Mouse (Mus musculus) thymus, postnatal 10 days (tissue): Measurements from ENCODE around the gene Zbtb16.
A peak's percentile ranks its signal among the peaks of the same experiment; 100 is the strongest.

Experiments
- DNase-seq, 2 experiments: peaks; one replicate each; pipeline ENCODE4 v3.0.0; 2021; ENCODE audit warnings: low spot score in 2 of 2

The Zbtb16 gene

DNA sequence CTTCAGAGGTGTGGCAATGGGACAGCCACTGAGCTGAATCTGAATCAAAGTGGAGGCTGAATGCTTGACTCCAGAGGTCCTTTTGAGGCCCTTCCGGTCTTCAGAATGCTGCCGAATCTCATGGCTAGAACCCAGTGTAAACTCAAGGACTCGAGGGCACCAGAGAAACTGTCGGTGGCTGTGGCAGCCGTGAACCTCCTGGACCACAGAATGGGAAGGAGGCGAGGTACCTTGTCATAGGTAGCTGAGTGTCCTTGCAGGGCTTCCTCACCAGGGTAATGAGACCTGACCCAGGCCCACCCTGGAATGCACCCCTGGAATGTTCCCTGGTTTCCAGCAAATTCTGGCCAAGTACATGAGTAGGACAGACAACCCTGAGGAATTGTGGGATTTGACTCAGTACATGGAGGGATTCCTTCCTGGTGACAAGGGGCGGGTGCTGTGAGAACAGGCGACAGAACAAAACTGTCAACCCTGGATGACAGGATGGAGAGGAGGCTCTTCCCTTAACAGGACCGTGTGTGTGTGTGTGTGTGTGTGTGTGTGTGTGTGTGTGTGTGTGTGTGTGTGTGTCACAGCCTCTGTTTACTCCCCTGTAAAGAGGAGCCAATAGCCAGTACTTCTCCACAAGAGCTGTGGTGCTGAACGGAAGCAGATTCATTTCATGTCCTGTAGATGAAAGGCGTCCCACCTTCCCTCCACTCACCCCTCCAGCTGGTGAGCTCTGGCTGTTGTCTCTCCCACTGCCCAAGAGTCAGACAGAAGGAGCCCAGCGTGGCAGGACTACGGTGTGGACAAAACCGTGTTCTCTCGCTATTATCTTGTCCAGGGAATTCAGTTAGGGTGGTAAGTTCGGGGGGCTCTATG lies 189.0 kb downstream of the Zbtb16 start:
- no peak for DNase-seq

DNA sequence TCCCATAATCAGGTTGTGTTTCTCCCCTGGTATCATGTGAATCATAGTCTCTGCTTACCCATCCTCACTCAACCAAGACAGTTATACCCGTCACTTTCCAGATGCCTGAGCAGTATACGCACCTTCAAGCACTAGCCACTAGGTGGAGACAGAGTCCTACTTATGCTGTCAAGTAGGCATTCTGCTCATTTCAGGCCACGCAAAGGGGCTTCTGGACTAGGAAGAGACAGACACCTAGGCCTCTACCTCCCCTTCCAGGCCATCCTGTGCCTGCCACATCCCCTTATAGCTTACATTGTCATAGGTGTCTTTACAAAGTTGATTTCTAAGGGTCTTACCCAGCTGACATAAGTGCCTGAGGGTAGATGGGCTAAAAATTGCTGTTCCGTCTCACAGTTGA lies 189.8 kb downstream of the Zbtb16 start:
- DNase-seq: peak; percentile 50 to 77

DNA sequence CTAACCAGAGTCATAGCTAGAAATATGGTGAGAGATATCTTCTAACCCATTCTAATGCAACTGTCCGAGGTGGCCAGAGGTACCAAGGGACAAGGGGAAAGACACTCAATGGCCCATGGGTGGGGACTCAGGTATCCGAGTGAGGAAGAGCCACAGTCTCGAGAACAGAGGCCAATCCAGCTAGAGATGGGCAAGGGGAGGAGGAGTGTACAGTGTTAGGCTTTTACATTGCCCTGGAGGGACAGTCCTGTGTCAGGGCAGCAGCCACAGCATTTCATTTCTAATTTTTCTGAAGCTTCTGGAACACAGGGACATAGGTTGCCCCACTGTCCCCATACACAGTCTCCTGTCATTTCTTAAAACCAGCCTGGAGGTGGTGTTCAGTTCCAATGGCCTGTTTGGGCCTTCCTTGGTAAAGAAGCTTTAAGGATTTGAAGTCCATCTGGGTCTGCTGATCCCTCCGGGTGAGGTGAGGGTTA lies 190.3 kb downstream of the Zbtb16 start:
- no peak for DNase-seq

DNA sequence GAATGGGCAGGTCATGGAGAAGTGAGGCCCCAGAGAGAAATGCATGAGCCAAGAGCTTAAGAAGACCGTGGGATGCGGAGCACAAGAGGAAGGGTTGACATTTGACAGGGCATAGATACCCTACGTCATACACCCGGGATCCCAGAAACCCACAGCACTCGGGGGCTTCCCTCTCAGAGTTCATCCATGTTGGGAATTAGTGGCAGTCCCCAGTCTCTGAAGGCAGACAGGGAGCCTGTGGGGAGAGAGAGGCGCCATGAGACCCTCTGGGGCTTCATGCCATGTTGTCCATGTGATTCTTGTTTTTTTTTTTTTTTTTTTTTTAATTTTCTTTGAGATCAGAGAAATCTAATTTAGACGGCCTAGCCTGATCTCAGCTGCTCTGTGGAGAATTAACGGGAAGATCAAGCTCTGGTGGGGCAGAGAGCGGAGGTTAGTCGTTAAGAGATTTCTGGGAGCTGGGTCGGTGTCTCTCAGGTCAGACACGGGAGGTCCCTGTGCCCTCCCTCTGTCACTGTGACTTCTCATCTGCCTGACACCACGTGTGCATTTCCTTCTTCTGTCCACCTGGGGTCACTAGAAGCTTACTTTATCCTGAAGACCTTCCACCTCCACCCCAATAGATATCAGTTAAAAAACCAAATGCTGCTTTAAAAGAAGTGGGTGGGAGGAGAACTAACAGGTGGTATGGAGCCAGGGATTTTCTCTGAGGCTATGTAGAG lies 190.9 kb downstream of the Zbtb16 start:
- peak; percentile 16 to 38 for DNase-seq

DNA sequence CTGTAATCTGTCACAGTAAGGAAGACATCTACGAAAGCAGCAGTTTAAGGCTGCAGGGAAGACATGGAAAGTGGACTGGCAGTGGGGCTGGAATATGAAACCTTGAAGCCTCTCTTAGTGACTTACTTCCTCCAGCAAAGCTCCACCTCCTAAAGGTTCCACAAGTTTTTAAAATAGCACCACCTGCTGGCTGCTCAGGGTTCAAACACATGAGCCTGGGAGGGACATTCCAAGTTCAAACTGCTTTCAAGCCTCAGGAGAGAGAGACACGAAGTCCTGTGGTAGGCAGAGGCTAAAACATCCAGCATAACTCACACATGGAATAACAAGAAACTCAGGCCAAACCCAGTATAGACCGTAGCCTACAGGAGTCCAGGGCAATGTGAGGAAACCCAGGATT lies 191.6 kb downstream of the Zbtb16 start:
- no peak for DNase-seq

DNA sequence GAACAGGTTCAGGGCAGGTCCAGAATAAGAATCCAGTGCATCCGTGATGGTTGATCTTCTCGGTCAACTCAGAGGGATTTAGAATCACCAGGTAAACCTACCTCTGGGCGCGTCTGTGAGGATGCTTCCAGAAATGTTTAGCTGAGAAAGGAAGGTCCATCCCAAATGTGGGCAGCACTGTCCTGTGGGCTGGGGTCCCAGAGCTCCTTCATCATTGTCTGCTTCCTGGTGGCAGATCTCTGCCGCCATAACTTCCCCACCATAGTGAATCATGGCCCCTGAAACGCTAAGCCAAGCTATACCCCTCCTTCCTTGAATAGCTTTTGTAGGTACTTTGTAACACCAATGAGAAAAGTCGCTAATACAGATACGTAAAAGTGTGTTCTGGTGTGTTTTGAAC lies 194.4 kb downstream of the Zbtb16 start:
- DNase-seq: no peak

DNA sequence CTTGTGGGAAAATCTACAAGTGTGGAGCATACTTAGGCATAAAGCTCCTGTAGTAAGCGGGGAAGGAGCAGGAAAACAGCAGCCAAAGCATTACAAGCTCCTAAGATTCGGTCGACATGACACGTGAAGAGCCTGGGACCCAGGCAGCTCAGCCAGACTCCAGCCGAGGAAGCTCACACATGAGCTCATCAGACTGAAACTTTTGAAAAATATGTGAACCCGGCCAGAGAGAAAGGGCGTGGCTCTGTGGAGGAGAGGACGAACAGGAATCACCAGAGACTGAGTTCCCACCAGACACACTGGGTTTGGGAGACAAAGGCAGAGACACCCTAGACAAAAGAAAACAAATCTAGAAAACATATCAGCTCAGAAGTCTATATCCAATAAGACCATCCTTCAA lies 195.1 kb downstream of the Zbtb16 start:
- DNase-seq: no peak

DNA sequence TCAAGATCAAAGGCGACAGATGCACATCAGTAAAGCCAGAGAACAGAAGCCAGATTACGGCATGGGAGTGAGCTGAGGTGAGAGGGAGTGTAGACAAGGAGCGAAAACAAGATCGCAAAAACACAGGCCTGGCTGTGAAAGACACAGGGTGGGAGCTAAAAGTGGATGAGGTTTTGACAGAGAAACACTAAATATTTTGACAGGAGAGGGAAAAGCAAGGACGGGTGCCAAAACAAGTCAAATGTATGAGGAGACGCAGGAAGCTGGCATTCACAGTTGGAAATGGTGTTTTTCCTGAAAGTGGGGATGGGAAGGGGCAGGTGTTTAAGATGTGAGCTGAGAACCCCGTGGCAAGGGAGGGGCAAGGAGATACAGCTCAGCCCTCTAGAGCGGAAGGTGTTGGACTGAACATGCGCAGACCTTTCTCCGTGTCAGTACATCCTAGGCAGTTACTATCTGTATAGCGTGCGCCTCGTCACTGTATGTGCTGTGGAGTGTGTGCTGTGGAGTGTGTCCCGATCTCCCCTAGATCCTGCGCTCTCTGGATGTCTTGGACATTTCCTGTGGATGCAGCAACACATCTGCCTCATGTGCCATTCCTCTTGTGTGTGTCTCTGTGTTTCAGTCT lies 197.7 kb downstream of the Zbtb16 start:
- DNase-seq: peak in 1 of 2 experiments; percentile 0

DNA sequence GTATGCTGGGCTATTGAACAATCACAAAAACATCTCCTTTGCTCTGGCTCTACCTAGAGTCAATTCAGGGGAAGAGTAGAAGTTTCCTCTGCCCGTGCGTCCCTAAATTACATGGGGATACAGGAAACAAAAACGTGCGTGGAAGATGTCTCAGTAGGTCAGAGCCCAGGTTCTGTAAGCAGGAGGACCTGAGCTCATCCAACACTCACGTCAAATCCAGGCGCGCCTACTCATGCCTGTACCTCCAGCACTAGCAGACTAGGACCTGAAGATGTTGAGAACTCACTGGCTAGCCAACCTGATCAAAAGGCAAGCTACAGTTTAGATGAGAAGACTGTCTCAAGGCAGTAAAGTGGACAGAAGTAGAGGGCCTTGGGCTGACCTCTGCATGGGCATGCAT lies 198.9 kb downstream of the Zbtb16 start:
- DNase-seq: peak in 1 of 2 experiments; percentile 0

DNA sequence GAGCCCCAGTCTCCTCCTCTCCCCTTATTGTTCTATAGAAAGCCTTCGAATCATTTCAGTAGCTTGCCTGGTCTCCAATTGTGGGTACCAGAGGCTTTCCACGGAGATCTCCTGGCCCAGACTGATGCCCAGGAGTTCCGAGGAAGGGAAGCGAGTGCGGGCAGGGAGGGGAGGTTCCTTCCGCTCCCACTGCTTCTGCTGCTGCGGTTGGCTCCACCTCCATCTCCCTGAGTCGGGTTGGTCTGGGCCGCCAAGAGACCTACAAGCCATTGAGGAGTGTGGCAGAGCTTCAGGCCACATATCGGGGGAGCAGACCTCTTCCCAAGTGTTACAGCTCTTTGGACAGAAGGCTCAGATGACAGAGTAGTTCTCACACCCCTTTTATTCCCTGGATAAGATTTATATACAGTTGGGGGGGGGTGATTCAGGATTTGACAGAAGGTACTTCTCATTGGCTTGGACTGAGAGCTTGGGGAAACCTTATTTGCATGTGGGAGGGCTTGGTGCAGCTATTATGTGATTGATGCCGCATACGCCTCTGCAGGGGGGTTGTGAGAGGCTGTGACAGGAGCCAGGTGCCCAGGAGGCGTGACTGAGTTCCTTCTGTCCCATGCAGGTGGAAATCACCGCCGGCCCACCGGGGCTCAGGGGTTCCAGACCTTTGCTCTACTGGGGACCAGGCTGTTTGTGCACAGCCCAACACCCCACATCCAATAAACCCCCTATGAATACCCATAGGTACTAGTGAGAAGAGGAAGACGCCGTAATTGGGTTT lies 200.3 kb downstream of the Zbtb16 start:
- DNase-seq: peak in 1 of 2 experiments; percentile 1

DNA sequence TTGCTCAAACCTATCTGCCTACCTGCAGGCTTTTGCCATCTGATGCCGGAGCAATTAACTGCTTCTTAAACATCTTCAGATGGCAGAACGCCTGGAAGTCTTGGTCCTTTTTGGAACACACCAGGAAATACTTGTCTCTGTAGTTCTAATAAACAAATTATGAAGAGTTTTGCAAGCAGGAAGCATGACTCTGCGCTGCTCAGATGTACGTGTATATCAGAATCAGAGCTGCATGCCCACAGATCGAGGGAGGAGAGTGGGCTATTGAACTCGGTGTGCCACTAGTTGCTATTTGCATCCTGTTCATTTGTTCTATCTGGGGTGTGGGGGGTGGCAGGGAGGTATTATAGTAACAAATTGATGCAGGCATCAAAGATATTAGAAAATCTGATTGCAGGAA lies 202.9 kb downstream of the Zbtb16 start:
- DNase-seq: peak in 1 of 2 experiments; percentile 0

DNA sequence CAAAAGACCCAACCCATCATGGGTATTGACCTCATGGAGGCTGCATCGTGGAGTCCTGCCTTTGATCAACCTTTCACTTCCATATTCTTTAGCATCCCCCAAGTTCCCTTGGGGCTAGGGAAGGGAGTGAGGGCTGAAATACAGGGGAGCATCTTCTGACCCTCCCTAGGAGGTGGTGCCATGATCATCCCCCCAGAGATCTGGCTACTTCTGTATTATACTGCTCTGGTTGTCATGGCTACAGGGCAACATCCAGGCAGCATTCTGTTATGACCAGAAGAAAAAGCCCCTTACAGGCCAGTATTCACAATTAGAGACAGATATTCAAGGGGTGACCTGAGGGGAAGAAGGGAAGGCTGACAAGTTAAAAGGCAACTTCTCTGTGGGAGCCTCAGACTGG lies 216.8 kb downstream of the Zbtb16 start:
- DNase-seq: no peak

DNA sequence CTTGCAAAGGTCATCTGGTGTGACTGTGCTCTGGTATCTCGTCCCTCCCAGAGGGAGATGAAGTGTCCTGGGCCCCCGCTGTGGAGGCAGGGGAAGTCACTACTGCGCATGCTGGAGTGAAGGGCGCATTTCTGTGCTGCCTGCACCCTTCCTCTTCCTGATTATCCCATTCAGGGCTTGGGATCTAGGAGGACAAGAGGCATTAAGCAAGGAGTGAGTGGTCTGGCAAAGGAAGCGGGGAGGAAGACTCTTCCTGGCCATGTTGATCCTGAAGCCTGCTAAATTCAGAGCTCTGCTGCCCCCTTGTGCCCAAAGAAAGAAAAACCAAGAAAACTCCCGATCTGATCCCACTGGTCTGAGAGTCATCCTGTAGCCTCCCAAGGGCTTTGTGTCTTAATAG lies 217.4 kb downstream of the Zbtb16 start:
- peak; percentile 7 to 48 for DNase-seq

DNA sequence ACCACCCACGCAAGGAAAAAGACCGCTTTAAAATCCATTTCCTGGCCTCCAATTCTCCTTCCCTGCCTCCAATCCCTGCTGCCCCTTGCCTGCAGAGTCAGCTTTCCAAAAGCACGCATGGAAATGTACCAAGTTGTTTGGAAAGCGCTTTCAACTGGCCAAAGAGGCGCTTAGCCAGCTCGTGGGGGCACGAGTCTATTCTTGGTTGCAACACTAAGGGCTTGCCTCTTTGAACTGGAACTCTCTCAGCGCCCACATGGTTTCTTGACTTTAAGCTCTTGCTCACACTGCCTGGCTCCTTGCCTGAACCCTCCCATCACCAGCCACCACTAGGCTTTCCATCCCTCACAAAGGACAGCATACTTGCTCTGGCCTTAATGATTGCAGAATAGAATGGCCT lies 217.9 kb downstream of the Zbtb16 start:
- no peak for DNase-seq

DNA sequence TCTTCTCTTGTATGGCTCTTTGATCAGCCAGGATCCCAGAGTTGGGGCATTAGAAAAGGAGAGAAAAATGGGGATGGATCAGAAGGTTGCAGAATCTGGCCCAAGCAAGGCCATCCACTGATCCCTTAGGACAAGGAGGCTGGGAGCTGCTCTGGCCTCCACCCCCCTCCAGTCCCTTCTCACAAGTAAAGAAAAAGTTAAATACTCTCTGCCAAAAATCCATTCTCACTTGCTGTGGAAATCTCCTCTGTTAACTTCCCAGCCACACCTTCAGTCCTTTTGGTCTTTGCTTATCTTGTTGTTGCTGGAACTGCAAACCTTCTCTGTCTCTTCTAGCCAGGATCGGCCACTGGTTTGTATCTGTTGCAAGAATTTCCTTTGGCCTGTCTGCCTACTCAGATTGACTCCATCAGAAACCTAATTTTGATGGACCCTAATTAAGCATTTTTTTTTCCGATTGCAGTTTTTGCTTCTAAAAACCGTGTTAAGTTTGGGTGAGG lies 218.5 kb downstream of the Zbtb16 start:
- DNase-seq: no peak

DNA sequence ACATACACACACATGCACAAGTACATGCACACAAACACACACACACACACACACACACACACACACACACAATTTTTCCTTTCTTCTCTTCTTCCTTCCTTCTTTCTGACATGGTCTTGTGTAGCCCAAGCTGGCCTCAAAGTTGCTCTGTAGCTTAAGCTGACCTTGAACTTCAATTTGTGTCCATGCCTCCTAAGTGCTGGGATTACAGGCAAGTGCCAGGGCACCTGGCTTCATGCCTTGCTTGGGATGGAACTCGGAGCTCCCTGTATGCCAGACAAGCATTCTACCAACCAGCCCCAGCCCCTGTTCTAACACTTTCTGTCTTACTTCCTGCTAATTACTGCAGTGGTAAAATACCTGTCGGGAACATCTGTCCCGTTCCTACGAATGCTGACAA lies 222.8 kb downstream of the Zbtb16 start:
- no peak for DNase-seq

DNA sequence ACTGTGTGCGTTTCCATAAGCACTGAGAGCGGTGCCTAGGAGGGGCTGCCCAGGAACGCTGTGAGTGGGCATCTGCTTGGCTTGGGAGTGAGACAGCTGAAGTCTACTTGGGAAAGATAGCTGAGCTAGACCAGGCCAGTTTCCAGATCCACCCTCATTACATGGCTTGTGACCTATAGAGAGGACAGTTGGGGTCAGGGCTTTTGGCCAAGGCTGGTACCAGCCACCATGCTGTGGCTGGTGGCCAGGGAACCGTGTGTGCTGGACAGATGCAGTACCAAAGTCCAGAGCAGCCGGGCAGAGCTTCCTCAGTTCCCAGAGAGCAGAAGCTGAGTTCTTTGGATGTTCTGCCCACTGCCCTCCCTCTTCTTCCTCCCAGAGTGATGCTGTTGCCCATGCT lies 223.5 kb downstream of the Zbtb16 start:
- no peak for DNase-seq

DNA sequence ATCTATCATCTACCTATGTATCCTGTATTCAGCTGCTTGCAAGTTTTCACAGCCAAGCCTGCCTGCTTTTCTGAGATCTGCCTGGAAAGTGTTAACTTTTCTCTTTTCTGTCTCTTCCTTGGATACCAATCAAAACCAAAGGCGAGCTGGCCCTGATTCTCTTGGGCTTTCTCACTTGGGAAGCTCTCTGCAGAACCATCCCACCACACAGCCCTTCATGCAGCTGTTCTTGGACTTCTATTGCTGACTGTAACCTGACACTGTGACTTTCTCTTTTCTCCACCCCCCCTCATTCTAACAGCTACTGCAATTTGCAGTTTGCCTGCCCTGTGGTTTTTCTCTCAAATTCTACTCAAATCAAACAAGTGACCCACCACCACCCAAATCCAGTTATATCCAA lies 225.0 kb downstream of the Zbtb16 start:
- no peak for DNase-seq

DNA sequence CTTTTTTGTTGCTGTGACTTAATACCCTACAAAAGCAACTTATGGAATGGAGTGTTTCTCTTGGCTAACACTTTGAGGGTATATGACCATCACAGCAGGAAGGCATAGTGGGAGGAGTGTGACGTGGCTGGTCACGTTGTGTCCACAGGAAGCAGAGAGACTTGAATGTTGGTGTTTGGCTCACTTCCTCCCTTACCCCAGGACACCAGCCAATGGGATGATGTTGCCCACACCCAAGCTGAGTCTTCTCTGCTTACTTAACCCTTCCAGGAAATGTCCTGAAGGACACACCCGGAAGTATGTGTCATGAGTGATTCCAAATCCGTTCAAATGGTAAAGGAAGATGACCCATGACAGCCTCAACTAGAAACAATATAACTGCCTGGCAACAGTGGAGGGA lies 226.3 kb downstream of the Zbtb16 start:
- no peak for DNase-seq

DNA sequence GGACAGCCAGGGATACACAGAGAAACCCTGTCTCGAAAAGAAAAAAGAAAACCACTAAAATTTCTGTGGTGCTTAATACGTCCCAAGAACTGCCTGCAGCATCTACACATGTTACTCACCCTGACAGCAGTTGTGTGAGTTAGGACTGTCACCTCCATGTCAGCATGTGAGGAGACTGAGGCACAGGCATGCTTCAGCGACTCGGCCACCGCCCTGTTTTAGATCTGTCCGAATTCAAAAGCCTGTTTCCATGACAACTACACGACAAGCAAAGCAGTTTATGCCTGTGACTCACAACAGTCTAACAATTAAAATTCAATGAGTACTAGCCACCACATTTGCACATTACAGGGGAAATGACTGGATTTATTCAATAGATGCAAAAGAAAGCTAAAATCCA lies 228.6 kb downstream of the Zbtb16 start:
- no peak for DNase-seq

DNA sequence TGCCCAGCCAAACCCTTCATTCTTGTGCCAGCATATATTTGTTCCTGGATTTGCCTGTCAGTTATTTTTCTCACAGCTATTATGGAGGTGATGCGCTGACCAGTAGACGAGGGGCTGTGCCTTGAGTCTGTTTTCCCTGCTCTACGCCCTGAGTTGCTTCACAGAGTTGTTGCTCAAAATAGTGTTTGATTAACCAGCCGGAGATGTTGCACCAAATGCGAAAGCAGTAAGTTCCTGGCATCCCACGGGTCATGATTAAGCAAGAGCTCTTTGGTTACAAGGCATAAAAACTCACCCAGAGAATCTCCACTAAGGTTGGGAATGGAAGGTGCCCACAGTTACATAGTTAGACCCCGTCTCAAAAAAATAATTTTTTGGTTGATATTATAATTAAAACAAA lies 229.9 kb downstream of the Zbtb16 start:
- no peak for DNase-seq

DNA sequence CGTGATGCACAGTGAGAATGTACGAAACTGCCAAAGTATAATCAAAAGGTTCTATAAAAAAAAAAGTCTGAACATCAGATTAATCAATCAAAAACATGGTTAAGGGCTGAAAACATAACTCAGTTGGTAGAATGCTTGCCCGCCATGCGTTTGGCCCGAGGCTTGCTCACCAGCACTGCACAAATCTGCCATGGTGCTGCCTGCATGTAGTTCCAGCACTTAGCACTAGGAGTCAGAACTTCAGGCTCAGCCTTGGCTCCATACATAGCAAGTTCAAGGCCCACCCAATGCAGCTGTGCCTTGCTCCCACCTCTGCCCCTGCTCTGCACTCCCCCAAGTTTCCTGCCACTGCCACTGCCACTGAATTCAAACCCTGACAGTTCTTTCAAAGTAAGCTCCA lies 230.3 kb downstream of the Zbtb16 start:
- DNase-seq: no peak
